Mouse (Mus musculus): ENCODE data around the gene Grasp. TPM values are rescaled to one million over a fixed set of nuclear protein-coding genes. Genes with fewer than 3 reads are reported as not detected.
A peak's percentile ranks its signal among the peaks of the same experiment; 100 is the strongest.

Grasp gene
- total RNA-seq (2021): 10 to 100 TPM in 1 of 2 experiments, 1 to 10 TPM in 1; 9.4 to 12.3 TPM

GRCm38 (mm10) chr15:101224006-101224906 lies at the start of gene Grasp:
Grasp (plus strand) TSS chr15:101224188.
- intact Hi-C loops (cut with DNase I): loop anchor here (5.0 kb wide), 2 partner anchors 58 to 93 kb away; partner anchors contain the start of gene Atg101
- peak; percentile 92 for DNase-seq (ENCODE audit: low spot score)

GRCm38 (mm10) chr15:101174294-101175130 lies 49.5 kb upstream of the Grasp start:
- peak; percentile 12 for DNase-seq (ENCODE audit: low spot score)
- intact Hi-C loops (cut with DNase I): loop anchor here (2.0 kb wide), 1 partner anchor 28 kb away; no protein-coding TSS in a partner anchor

- intact Hi-C loops (cut with DNase I): loop anchor here (2.0 kb wide), 1 partner anchor 28 kb away; no protein-coding TSS in a partner anchor
- DNase-seq (ENCODE audit: low spot score): no peak
These were observed 48.9 kb upstream of the Grasp start for GRCm38 (mm10) chr15:101175131-101175460.

- intact Hi-C loops (cut with DNase I): loop anchor here (2.0 kb wide), 2 partner anchors 15 to 29 kb away; no protein-coding TSS in a partner anchor
- DNase-seq (ENCODE audit: low spot score): no peak
These were observed 48.2 kb upstream of the Grasp start for GRCm38 (mm10) chr15:101175613-101176283.

- no peak for DNase-seq (ENCODE audit: low spot score)
- intact Hi-C loops (cut with DNase I): loop anchor here (2.0 kb wide), 1 partner anchor 15 kb away; no protein-coding TSS in a partner anchor
These were observed 47.7 kb upstream of the Grasp start for GRCm38 (mm10) chr15:101176284-101176680.

GRCm38 (mm10) chr15:101176795-101177691 lies 46.9 kb upstream of the Grasp start:
- DNase-seq (ENCODE audit: low spot score): no peak
- intact Hi-C loops (cut with DNase I): loop anchor here (2.0 kb wide), 1 partner anchor 14 kb away; no protein-coding TSS in a partner anchor

- intact Hi-C loops (cut with DNase I): loop anchor here (2.0 kb wide), 1 partner anchor 16 kb away; no protein-coding TSS in a partner anchor
- DNase-seq (ENCODE audit: low spot score): no peak
These were observed 43.5 kb upstream of the Grasp start for GRCm38 (mm10) chr15:101180363-101181105.

GRCm38 (mm10) chr15:101181106-101181466 lies 42.9 kb upstream of the Grasp start:
- DNase-seq (ENCODE audit: low spot score): no peak
- intact Hi-C loops (cut with DNase I): loop anchor here (2.0 kb wide), 1 partner anchor 16 kb away; no protein-coding TSS in a partner anchor

- peak; percentile 14 for DNase-seq (ENCODE audit: low spot score)
- intact Hi-C loops (cut with DNase I): loop anchor here (2.0 kb wide), 1 partner anchor 15 kb away; no protein-coding TSS in a partner anchor
These were observed 42.5 kb upstream of the Grasp start for GRCm38 (mm10) chr15:101181500-101181899.

- DNase-seq (ENCODE audit: low spot score): no peak
- intact Hi-C loops (cut with DNase I): no loop called here
These were observed 41.3 kb upstream of the Grasp start for GRCm38 (mm10) chr15:101182676-101183075.

GRCm38 (mm10) chr15:101184300-101184699 lies 39.7 kb upstream of the Grasp start:
- DNase-seq (ENCODE audit: low spot score): no peak
- intact Hi-C loops (cut with DNase I): no loop called here

- intact Hi-C loops (cut with DNase I): no loop called here
- DNase-seq (ENCODE audit: low spot score): no peak
These were observed 38.4 kb upstream of the Grasp start for GRCm38 (mm10) chr15:101185549-101185948.

- DNase-seq (ENCODE audit: low spot score): no peak
- intact Hi-C loops (cut with DNase I): no loop called here
These were observed 36.1 kb upstream of the Grasp start for GRCm38 (mm10) chr15:101187907-101188306.

GRCm38 (mm10) chr15:101189981-101190761 lies 33.8 kb upstream of the Grasp start:
- no peak for DNase-seq (ENCODE audit: low spot score)
- intact Hi-C loops (cut with DNase I): loop anchor here (2.0 kb wide), 1 partner anchor 13 kb away; no protein-coding TSS in a partner anchor

- intact Hi-C loops (cut with DNase I): loop anchor here (2.0 kb wide), 1 partner anchor 14 kb away; no protein-coding TSS in a partner anchor
- DNase-seq (ENCODE audit: low spot score): no peak
These were observed 33.2 kb upstream of the Grasp start for GRCm38 (mm10) chr15:101190762-101191150.

GRCm38 (mm10) chr15:101191459-101192259 lies 32.3 kb upstream of the Grasp start:
- intact Hi-C loops (cut with DNase I): loop anchor here (2.0 kb wide), 1 partner anchor 15 kb away; no protein-coding TSS in a partner anchor
- peak; percentile 64 for DNase-seq (ENCODE audit: low spot score)

All from heart, postnatal 25 days (tissue).